Mouse (Mus musculus): ENCODE results near the gene Cracr2a. TPM values are rescaled to one million over a fixed set of nuclear protein-coding genes. Genes with fewer than 3 reads are reported as not detected.

Gene Cracr2a
- polyA plus RNA-seq, 2 experiments = 0.35 to 0.51 TPM

DNA sequence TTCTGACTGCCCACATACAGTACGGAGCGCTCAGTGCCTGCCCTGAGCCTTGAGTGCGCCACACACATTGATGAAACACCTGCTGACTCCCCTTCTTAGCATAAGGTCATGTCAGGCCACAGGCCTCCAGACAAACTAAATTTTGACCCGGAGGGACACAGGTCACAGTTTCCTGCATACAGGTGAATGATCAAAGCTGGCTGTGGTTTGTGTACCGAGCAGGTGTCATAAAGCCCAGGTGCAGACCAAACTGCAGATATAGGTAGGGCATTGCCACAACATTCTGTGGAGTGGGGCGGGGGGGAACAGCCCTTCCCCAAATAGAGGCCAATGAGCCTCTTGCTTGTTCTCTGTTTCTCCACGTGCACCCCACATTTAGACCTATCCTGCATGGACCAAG is 119.6 kb downstream of the Cracr2a start:
- Histone ChIP-seq H3K27ac (no peak overlapping the region), H3K4me3 (ENCODE audit: insufficient read depth in 1 of 2, low read depth in 2 of 2, low read length in 2 of 2) (no peak overlapping the region), H3K4me2 (ENCODE audit: low read depth) (no peak overlapping the region), H3K4me1 (replicated peaks; ENCODE audit: control insufficient read depth in 2 of 2, insufficient read depth in 2 of 2, low read length in 1 of 2) (no peaks in the 10 kb centered on the region), H3K9me3 (ENCODE audit: control insufficient read depth, low read length) (no peaks in the 10 kb centered on the region), H3K36me3 (replicated peaks; ENCODE audit: control insufficient read depth, insufficient read depth, low read depth) (no peaks in the 10 kb centered on the region), H3K27me3 (ENCODE audit: control insufficient read depth, insufficient read depth, low read length) (no peaks in the 10 kb centered on the region), H3K9ac (replicated peaks) (no peak overlapping the region)
- 67% methylated on average over 7 of the region's 7 CpGs for WGBS (ENCODE audit: insufficient replicate concordance)
- no peak for TF ChIP-seq CTCF (IDR thresholded peaks at IDR 0.05; ENCODE audit: low read depth)
- TF ChIP-seq EP300 (IDR thresholded peaks at IDR 0.05; ENCODE audit: low read depth) = no peak
- DNase-seq (ENCODE audit: low read depth in 3 of 3, low spot score in 3 of 3) = no peak
- ATAC-seq (ENCODE audit: insufficient read depth) = no peak

DNA sequence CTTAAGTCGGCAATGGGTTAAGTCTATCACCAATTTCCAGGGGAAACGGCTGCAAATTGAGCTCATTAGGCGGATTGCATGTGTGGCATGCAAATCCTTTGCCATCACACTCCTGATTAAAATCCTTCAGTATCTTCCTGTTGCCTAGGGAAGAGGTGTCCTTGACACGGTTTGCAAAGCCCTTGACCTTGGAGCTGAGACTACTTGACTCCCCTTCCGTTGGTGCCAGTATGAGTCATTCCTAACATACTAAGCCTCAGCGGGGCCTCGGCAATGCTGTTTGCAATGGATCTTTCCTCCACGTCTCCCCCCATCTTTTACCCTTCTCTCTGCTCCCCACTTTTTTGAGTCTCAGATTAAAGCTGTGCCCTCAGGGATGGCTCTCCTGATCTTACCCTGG is 122.4 kb downstream of the Cracr2a start:
- TF ChIP-seq EP300 (IDR thresholded peaks at IDR 0.05; ENCODE audit: low read depth) (no peak), CTCF (IDR thresholded peaks at IDR 0.05; ENCODE audit: low read depth) (no peak)
- Histone ChIP-seq H3K27ac (no peak overlapping the region), H3K4me1 (replicated peaks; ENCODE audit: control insufficient read depth in 2 of 2, insufficient read depth in 2 of 2, low read length in 1 of 2) (no peaks in the 10 kb centered on the region), H3K4me2 (ENCODE audit: low read depth) (no peak overlapping the region), H3K9ac (replicated peaks) (no peak overlapping the region), H3K27me3 (ENCODE audit: control insufficient read depth, insufficient read depth, low read length) (no peaks in the 10 kb centered on the region), H3K36me3 (replicated peaks; ENCODE audit: control insufficient read depth, insufficient read depth, low read depth) (no peaks in the 10 kb centered on the region), H3K4me3 (ENCODE audit: insufficient read depth in 1 of 2, low read depth in 2 of 2, low read length in 2 of 2) (no peak overlapping the region), H3K9me3 (ENCODE audit: control insufficient read depth, low read length) (no peaks in the 10 kb centered on the region)
- ATAC-seq (ENCODE audit: insufficient read depth) (no peak), DNase-seq (ENCODE audit: low read depth in 3 of 3, low spot score in 3 of 3) (no peak)
- 40% methylated on average over 8 of the region's 8 CpGs for WGBS (ENCODE audit: insufficient replicate concordance)

DNA sequence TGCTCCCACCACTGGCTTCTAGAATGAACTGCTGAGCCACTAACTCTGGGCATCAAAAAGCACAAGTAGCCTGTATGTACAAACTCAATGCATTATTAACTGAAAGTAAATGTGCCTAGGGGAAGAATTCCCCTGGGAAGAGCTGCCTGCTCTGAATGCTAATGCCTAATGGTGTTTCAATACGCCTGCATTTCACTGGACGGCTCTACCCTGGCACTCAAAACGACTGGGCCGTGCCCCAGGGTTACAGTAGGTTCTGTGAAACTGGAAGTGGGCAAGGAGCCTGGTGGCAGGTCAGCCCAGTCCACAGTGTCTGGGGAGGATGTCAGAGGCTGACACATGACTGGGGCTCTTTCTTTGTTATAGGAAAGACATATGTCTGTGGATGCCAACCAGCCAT is 123.8 kb downstream of the Cracr2a start:
- Histone ChIP-seq H3K27me3 (ENCODE audit: control insufficient read depth, insufficient read depth, low read length) (no peaks in the 10 kb centered on the region), H3K27ac (no peak overlapping the region), H3K4me1 (replicated peaks; ENCODE audit: control insufficient read depth in 2 of 2, insufficient read depth in 2 of 2, low read length in 1 of 2) (no peaks in the 10 kb centered on the region), H3K36me3 (replicated peaks; ENCODE audit: control insufficient read depth, insufficient read depth, low read depth) (no peaks in the 10 kb centered on the region), H3K9ac (replicated peaks) (no peak overlapping the region), H3K4me2 (ENCODE audit: low read depth) (no peak overlapping the region), H3K9me3 (ENCODE audit: control insufficient read depth, low read length) (no peaks in the 10 kb centered on the region), H3K4me3 (ENCODE audit: insufficient read depth in 1 of 2, low read depth in 2 of 2, low read length in 2 of 2) (no peak overlapping the region)
- TF ChIP-seq EP300 (IDR thresholded peaks at IDR 0.05; ENCODE audit: low read depth) (no peak), CTCF (IDR thresholded peaks at IDR 0.05; ENCODE audit: low read depth) (no peak)
- DNase-seq (ENCODE audit: low read depth in 3 of 3, low spot score in 3 of 3) (no peak), ATAC-seq (ENCODE audit: insufficient read depth) (no peak)
- 57% methylated on average over 4 of the region's 4 CpGs for WGBS (ENCODE audit: insufficient replicate concordance)

DNA sequence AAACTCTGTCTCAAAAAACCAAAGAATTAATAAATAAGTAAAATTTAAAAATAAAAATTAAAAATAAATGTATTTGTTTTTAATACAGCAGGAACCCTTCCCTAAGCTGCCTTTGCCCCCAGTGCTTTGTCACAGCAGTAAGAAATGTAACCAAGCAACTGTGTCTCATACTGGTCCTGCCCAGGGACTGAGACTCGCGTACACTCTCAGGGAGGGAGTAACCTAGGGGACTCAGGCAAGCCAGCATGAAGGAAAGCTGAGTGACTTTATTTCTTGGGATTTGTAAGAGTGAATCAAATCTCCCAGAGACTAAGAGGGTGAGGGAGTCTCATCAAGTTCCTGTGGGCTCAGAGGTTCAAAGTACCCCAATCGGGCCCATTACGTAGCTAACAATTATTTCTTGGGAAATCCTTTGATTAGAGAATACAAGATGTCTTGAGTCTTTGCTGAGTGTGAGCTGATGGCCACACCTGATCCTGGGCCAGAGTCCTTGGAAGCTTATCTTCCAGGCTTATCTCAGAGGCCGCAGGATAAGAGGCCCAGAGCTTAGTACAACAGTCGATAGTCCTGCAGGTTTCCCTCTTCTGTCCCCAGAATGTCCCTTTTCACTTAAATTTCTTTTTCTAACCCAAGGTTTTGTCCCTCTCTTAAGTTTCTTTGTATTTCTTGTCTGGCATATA is 126.2 kb downstream of the Cracr2a start:
- Histone ChIP-seq H3K9ac (replicated peaks) (no peak overlapping the region), H3K36me3 (replicated peaks; ENCODE audit: control insufficient read depth, insufficient read depth, low read depth) (no peaks in the 10 kb centered on the region), H3K4me1 (replicated peaks; ENCODE audit: control insufficient read depth in 2 of 2, insufficient read depth in 2 of 2, low read length in 1 of 2) (0 out of 4 replicates have a peak, but pooled peaks cover 0 to 1% of the 10 kb centered on the region in 2 experiments), H3K4me2 (ENCODE audit: low read depth) (no peak overlapping the region), H3K9me3 (ENCODE audit: control insufficient read depth, low read length) (no peaks in the 10 kb centered on the region), H3K27me3 (ENCODE audit: control insufficient read depth, insufficient read depth, low read length) (no peaks in the 10 kb centered on the region), H3K27ac (no peak overlapping the region), H3K4me3 (ENCODE audit: insufficient read depth in 1 of 2, low read depth in 2 of 2, low read length in 2 of 2) (no peak overlapping the region)
- TF ChIP-seq CTCF (IDR thresholded peaks at IDR 0.05; ENCODE audit: low read depth) (no peak), EP300 (IDR thresholded peaks at IDR 0.05; ENCODE audit: low read depth) (no peak)
- no peak for DNase-seq (ENCODE audit: low read depth in 3 of 3, low spot score in 3 of 3)
- no peak for ATAC-seq (ENCODE audit: insufficient read depth)
- 73% methylated on average over 6 of the region's 6 CpGs for WGBS (ENCODE audit: insufficient replicate concordance)

DNA sequence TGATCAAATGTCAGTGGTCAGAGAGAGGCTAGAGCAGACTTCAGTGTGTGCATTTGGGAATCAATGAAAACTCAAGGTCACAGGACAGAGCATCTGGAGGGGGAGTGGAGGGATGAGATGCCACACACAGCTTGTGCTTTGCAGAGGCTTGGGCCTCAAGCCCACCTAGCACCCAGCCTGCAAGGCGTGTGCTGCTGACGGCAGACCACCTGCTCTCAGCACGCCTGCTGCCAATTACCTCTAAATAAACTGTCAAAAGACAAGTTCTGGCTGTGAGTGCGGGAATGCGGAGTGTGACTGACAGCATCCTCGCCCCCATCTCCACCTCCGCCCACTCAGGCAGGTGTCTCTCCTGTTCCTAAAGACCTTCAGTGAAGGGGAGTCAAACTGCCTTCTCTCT is 131.2 kb downstream of the Cracr2a start:
- Histone ChIP-seq H3K4me1 (replicated peaks; ENCODE audit: control insufficient read depth in 2 of 2, insufficient read depth in 2 of 2, low read length in 1 of 2) (0 out of 4 replicates have a peak, but pooled peaks cover 0 to 1% of the 10 kb centered on the region in 2 experiments), H3K9me3 (ENCODE audit: control insufficient read depth, low read length) (no peaks in the 10 kb centered on the region), H3K27me3 (ENCODE audit: control insufficient read depth, insufficient read depth, low read length) (no peaks in the 10 kb centered on the region), H3K27ac (no peak overlapping the region), H3K36me3 (replicated peaks; ENCODE audit: control insufficient read depth, insufficient read depth, low read depth) (no peaks in the 10 kb centered on the region), H3K4me3 (ENCODE audit: insufficient read depth in 1 of 2, low read depth in 2 of 2, low read length in 2 of 2) (no peak overlapping the region), H3K9ac (replicated peaks) (no peak overlapping the region), H3K4me2 (ENCODE audit: low read depth) (no peak overlapping the region)
- TF ChIP-seq EP300 (IDR thresholded peaks at IDR 0.05; ENCODE audit: low read depth) = no peak
- no peak for TF ChIP-seq CTCF (IDR thresholded peaks at IDR 0.05; ENCODE audit: low read depth)
- DNase-seq (ENCODE audit: low read depth in 3 of 3, low spot score in 3 of 3) (no peak), ATAC-seq (ENCODE audit: insufficient read depth) (no peak)
- WGBS (ENCODE audit: insufficient replicate concordance) = 31% methylated on average over 7 of the region's 7 CpGs

All from liver, embryonic 14.5 days (tissue).